Mouse (Mus musculus): ENCODE measurements around the gene Mtnr1a.

GRCm38 (mm10) chr8:45051236-45051635 is 17.7 kb upstream of the Mtnr1a start:
- TF ChIP-seq CTCF (IDR thresholded peaks at IDR 0.05; ENCODE audit: low read depth) (no peak), EP300 (optimal IDR thresholded peaks at IDR 0.05) (no peak)

All from stomach, postnatal 0 days (tissue).